Mouse (Mus musculus): ENCODE results near the gene Atrip.

- TF ChIP-seq POLR2A (IDR thresholded peaks at IDR 0.05; ENCODE audit: control insufficient read depth, extremely low read depth, insufficient read depth, low read length, poor library complexity) (no peak), CTCF (IDR thresholded peaks at IDR 0.05; ENCODE audit: borderline replicate concordance, control insufficient read depth, extremely low read depth, insufficient read depth, low read length, poor library complexity) (no peak)
Measured at GRCm38 (mm10) chr9:109116205-109116604, 42.3 kb upstream of the Atrip start.

All from thymus, adult 2 months (tissue).